Mouse (Mus musculus): ENCODE measurements around the gene Mafb. TPM values are rescaled to one million over a fixed set of nuclear protein-coding genes. Genes with fewer than 3 reads are reported as not detected.

Mafb gene
- polyA plus RNA-seq, 2 experiments, result 20.8 to 24.5 TPM

DNA sequence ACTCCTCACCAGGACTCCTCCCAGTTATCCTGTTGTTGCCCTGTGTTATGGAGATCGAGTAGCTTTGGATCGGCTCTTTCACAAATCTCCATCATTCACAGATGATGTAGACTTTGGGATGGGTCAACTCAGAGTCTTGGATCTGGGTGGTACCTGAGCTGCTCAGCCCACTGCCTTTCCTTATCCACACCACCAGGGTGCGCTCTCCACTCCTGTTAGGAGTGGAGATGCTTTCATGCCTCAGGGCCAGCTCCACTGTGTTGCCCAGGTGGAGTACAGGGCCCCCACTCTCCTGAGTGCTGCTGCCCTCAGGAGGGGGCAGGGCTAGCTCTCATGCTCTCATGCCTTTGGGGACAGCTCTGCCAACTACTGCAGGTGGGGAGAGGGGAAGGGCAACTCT lies 40.9 kb upstream of the Mafb start:
- no peak for TF ChIP-seq POLR2A (IDR thresholded peaks at IDR 0.05; ENCODE audit: borderline replicate concordance, extremely low read depth, insufficient read depth, insufficient read length)
- WGBS, result 85% methylated on average over 3 of the region's 3 CpGs
- Histone ChIP-seq H3K36me3 (ENCODE audit: control insufficient read depth, insufficient read depth, low read length) (no peaks in the 10 kb centered on the region), H3K4me3 (replicated peaks; ENCODE audit: low read length) (no peak overlapping the region), H3K9me3 (ENCODE audit: control insufficient read depth, low read length) (no peaks in the 10 kb centered on the region), H3K4me2 (replicated peaks; ENCODE audit: low read depth, low read length, severe bottlenecking) (no peak overlapping the region), H3K9ac (ENCODE audit: low read depth, low read length, severe bottlenecking) (no peak overlapping the region), H3K4me1 (ENCODE audit: control insufficient read depth, insufficient read depth, low read length) (no peaks in the 10 kb centered on the region), H3K27ac (replicated peaks; ENCODE audit: low read depth, low read length) (no peak overlapping the region), H3K27me3 (ENCODE audit: control insufficient read depth, insufficient read depth, low read length) (no peaks in the 10 kb centered on the region)
- DNase-seq (ENCODE audit: low spot score) (no peak), ATAC-seq (ENCODE audit: low FRiP score, low read depth) (no peak)

GRCm38 (mm10) chr2:160397747-160398146 lies 30.9 kb upstream of the Mafb start:
- Histone ChIP-seq H3K9ac (ENCODE audit: low read depth, low read length, severe bottlenecking) (no peak overlapping the region), H3K4me3 (replicated peaks; ENCODE audit: low read length) (no peak overlapping the region), H3K27me3 (ENCODE audit: control insufficient read depth, insufficient read depth, low read length) (no peaks in the 10 kb centered on the region), H3K36me3 (ENCODE audit: control insufficient read depth, insufficient read depth, low read length) (no peaks in the 10 kb centered on the region), H3K4me1 (ENCODE audit: control insufficient read depth, insufficient read depth, low read length) (no peaks in the 10 kb centered on the region), H3K27ac (replicated peaks; ENCODE audit: low read depth, low read length) (no peak overlapping the region), H3K9me3 (ENCODE audit: control insufficient read depth, low read length) (no peaks in the 10 kb centered on the region), H3K4me2 (replicated peaks; ENCODE audit: low read depth, low read length, severe bottlenecking) (no peak overlapping the region)
- WGBS, result 81% methylated on average over 12 of the region's 12 CpGs
- ATAC-seq (ENCODE audit: low FRiP score, low read depth), result no peak
- no peak for DNase-seq (ENCODE audit: low spot score)
- TF ChIP-seq POLR2A (IDR thresholded peaks at IDR 0.05; ENCODE audit: borderline replicate concordance, extremely low read depth, insufficient read depth, insufficient read length), result no peak

- Histone ChIP-seq H3K36me3 (ENCODE audit: control insufficient read depth, insufficient read depth, low read length) (no peaks in the 10 kb centered on the region), H3K27ac (replicated peaks; ENCODE audit: low read depth, low read length) (no peak overlapping the region), H3K4me3 (replicated peaks; ENCODE audit: low read length) (no peak overlapping the region), H3K4me2 (replicated peaks; ENCODE audit: low read depth, low read length, severe bottlenecking) (no peak overlapping the region), H3K4me1 (ENCODE audit: control insufficient read depth, insufficient read depth, low read length) (no peaks in the 10 kb centered on the region), H3K27me3 (ENCODE audit: control insufficient read depth, insufficient read depth, low read length) (no peaks in the 10 kb centered on the region), H3K9ac (ENCODE audit: low read depth, low read length, severe bottlenecking) (no peak overlapping the region), H3K9me3 (ENCODE audit: control insufficient read depth, low read length) (no peaks in the 10 kb centered on the region)
- DNase-seq (ENCODE audit: low spot score) (no peak), ATAC-seq (ENCODE audit: low FRiP score, low read depth) (no peak)
- 78% methylated on average over 7 of the region's 7 CpGs for WGBS
- TF ChIP-seq POLR2A (IDR thresholded peaks at IDR 0.05; ENCODE audit: borderline replicate concordance, extremely low read depth, insufficient read depth, insufficient read length), result no peak
Observed at GRCm38 (mm10) chr2:160394735-160395134, 27.9 kb upstream of the Mafb start.

- no peak overlapping the region for H3K4me3 ChIP-seq (replicated peaks; ENCODE audit: low read length)
- no peaks in the 10 kb centered on the region for H3K27me3 ChIP-seq (ENCODE audit: control insufficient read depth, insufficient read depth, low read length)
- no peak for TF ChIP-seq POLR2A (IDR thresholded peaks at IDR 0.05; ENCODE audit: borderline replicate concordance, extremely low read depth, insufficient read depth, insufficient read length)
- no peak overlapping the region for H3K27ac ChIP-seq (replicated peaks; ENCODE audit: low read depth, low read length)
- DNase-seq (ENCODE audit: low spot score) (no peak), ATAC-seq (ENCODE audit: low FRiP score, low read depth) (no peak)
- 74% methylated on average over 3 of the region's 3 CpGs for WGBS
- no peaks in the 10 kb centered on the region for H3K4me1 ChIP-seq (ENCODE audit: control insufficient read depth, insufficient read depth, low read length)
- H3K9ac ChIP-seq (ENCODE audit: low read depth, low read length, severe bottlenecking), result no peak overlapping the region
- H3K9me3 ChIP-seq (ENCODE audit: control insufficient read depth, low read length), result no peaks in the 10 kb centered on the region
- H3K36me3 ChIP-seq (ENCODE audit: control insufficient read depth, insufficient read depth, low read length), result no peaks in the 10 kb centered on the region
- no peak overlapping the region for H3K4me2 ChIP-seq (replicated peaks; ENCODE audit: low read depth, low read length, severe bottlenecking)
Observed at GRCm38 (mm10) chr2:160392648-160393047, 25.8 kb upstream of the Mafb start.

DNA sequence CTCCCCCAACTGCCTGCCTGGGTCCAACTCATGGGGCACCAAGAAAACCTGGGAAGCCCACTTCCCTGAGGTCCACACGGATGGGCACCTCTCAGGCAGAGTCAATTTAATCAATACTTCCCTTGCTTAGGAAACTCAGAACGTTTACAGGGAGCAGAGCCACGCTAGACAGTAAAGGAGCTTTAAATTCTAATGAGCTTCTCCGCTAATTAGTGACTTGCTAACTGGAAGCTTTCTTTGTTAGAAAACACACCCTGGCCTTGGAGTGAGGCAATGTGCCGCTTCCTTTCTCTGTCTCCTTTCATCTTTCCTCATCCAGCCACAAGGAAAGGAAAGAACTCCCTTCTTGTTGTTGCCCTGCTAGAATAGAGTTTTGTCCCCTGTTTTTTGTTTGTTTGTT lies 21.7 kb upstream of the Mafb start:
- H3K27ac ChIP-seq (replicated peaks; ENCODE audit: low read depth, low read length), result no peak overlapping the region
- H3K9me3 ChIP-seq (ENCODE audit: control insufficient read depth, low read length), result no peaks in the 10 kb centered on the region
- no peak for ATAC-seq (ENCODE audit: low FRiP score, low read depth)
- DNase-seq (ENCODE audit: low spot score), result no peak
- H3K27me3 ChIP-seq (ENCODE audit: control insufficient read depth, insufficient read depth, low read length), result no peaks in the 10 kb centered on the region
- no peak for TF ChIP-seq POLR2A (IDR thresholded peaks at IDR 0.05; ENCODE audit: borderline replicate concordance, extremely low read depth, insufficient read depth, insufficient read length)
- no peak overlapping the region for H3K4me3 ChIP-seq (replicated peaks; ENCODE audit: low read length)
- no peak overlapping the region for H3K4me2 ChIP-seq (replicated peaks; ENCODE audit: low read depth, low read length, severe bottlenecking)
- no peak overlapping the region for H3K9ac ChIP-seq (ENCODE audit: low read depth, low read length, severe bottlenecking)
- no peaks in the 10 kb centered on the region for H3K4me1 ChIP-seq (ENCODE audit: control insufficient read depth, insufficient read depth, low read length)
- no peaks in the 10 kb centered on the region for H3K36me3 ChIP-seq (ENCODE audit: control insufficient read depth, insufficient read depth, low read length)
- WGBS, result 25% methylated on average over 5 of the region's 5 CpGs

DNA sequence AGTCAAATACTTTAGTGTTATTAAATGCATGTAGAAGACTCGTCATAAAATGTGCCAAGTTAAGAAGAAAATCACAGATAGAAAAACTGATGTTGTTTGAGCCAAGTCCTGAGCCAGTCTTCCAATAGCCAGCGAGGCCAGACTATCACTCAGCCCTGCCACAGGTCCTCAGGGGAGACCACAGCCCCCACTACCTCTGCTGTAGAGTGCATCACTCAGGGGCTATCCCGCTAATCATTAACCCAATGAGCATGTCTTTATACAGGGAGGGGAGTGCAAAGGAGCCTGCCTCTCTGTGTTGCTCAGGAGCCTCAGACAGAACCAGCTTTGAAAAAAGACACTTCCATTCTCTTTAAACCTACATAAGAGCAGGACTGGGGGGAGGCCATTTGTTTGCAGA lies 16.6 kb upstream of the Mafb start:
- DNase-seq (ENCODE audit: low spot score) (no peak), ATAC-seq (ENCODE audit: low FRiP score, low read depth) (no peak)
- H3K9me3 ChIP-seq (ENCODE audit: control insufficient read depth, low read length), result no peaks in the 10 kb centered on the region
- H3K9ac ChIP-seq (ENCODE audit: low read depth, low read length, severe bottlenecking), result no peak overlapping the region
- no peaks in the 10 kb centered on the region for H3K4me1 ChIP-seq (ENCODE audit: control insufficient read depth, insufficient read depth, low read length)
- WGBS, result 45% methylated on average over 3 of the region's 3 CpGs
- no peaks in the 10 kb centered on the region for H3K36me3 ChIP-seq (ENCODE audit: control insufficient read depth, insufficient read depth, low read length)
- no peak overlapping the region for H3K4me2 ChIP-seq (replicated peaks; ENCODE audit: low read depth, low read length, severe bottlenecking)
- no peak overlapping the region for H3K4me3 ChIP-seq (replicated peaks; ENCODE audit: low read length)
- TF ChIP-seq POLR2A (IDR thresholded peaks at IDR 0.05; ENCODE audit: borderline replicate concordance, extremely low read depth, insufficient read depth, insufficient read length), result no peak
- H3K27ac ChIP-seq (replicated peaks; ENCODE audit: low read depth, low read length), result no peak overlapping the region
- no peaks in the 10 kb centered on the region for H3K27me3 ChIP-seq (ENCODE audit: control insufficient read depth, insufficient read depth, low read length)

Data from limb, embryonic 14.5 days (tissue).